Mouse (Mus musculus) inflammation-experienced regulatory T-cells, adult 6 months (primary cell): ENCODE measurements around the gene Gm12216. TPM values are rescaled to one million over a fixed set of nuclear protein-coding genes. Genes with fewer than 3 reads are reported as not detected.

Source experiments
- ATAC-seq: one replicate; pipeline ENCODE4 v1.8.0; 2017
- polyA plus RNA-seq, 3 experiments: library from polyadenylated mRNA; unstranded; fragments of 100-300 nt; shearing (Covaris generic); gene quantifications; one replicate each; pipeline ENCODE4 v1.2.1; 2017

Gene Gm12216
- polyA plus RNA-seq, 3 experiments from 2014 or later = 19.8 to 38.0 (median 32.6) TPM

- ATAC-seq = peak; percentile 95
These were observed 64.1 kb downstream of the Gm12216 start for GRCm38 (mm10) chr11:53794671-53795557.

GRCm38 (mm10) chr11:53794015-53794414 is 65.0 kb downstream of the Gm12216 start:
- ATAC-seq = no peak

DNA sequence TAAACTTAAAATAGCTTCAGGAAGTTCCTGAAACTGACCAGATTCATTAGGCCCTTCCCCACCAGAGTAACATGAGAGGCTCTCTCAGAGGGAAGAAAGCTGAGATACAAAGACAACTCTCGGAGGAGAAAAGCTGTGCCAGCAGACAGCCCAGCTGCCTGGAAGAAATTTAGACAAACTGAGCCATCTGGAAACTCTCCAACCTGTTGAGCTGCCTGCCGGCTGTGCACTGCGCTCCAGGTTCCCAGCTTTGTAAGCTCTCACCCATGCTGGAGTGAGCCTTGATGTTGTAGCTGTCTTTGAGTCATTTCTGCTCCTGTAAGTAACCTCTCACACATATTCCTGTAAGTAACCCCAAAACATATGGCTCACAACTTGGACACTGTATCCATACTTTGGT is 66.1 kb downstream of the Gm12216 start:
- no peak for ATAC-seq

DNA sequence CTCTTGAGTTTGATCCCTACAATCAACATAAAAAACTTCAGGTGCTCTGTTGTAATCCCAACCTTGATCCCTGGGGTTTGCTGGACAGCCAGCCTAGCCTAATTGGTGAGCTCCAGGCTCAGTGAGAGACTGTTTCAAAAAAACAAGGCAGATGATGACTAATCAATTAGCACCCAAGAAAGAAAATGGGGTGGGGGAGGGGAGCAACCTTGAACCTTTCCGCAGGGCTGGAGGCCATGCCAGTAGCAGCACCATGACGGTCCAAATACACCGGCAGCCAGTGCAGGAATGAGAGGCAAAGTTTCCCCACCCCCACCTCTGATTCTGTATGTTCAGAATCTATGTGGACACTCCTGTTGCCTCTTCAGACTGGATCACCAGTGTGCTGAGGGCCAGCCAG is 69.8 kb downstream of the Gm12216 start:
- no peak for ATAC-seq

DNA sequence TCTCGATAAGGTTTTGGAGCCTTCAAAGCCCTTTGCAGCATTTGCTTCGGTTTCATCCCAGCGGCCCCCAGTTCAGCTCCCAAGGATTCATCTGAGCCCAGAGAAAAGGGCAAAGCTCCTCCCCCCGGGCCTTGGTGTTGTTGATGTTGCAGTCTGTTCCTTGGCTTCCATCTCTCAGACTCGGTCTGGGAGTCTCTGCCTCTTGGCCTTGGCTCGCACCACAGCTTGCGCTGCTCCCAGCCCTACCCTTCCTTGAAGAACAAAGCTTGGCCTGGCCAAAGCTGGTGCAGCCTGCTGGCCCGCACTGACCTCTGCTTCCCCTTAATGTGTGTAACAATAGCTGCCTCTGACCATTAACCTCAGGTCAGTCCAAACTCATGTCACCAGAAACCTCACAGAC is 70.9 kb downstream of the Gm12216 start:
- ATAC-seq = no peak

DNA sequence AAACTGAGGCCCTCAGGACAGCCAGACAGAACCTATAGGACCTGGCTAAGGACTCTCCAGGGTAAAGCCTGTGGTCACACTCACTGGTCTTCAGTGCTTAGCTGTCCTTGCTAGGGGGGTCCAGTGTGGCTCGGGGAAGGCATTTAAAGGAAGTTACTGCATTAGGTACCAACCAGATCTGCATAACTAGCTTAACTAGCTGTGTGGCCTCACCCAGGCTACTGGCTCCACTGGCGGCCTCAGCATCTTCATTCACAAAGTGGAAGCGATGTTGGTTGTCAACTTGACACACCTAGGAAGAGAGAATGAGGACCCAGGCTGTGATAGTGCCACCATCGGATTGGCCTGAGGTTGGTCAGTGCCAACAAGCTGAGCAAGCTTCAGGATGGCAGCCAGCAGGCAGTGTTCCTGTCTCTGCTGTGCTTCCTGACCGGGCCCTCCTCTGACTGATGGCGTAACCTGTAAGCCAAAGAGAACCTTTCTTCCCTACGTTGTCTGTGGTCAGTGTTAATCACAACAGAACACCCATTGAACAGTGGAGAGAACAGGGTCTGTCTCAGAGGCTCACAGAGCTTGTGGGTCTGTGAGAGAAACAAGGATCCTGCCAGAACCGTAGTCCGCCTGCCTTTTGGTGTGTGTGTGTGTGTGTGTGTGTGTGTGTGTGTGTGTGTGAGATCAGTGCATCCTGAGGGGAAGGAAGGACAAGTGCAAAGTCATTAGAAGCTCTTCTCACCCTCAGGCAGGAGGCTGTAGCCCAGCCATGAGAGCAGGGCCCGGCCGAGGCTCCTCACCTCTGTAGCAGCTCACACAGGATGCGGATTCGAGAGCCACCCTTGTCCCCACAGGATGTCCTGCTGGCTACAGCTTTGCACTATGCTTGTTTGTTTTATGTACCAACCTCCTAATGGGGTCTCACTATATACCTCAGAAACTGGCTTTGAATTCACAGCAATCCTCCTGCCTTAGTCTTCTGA is 72.7 kb downstream of the Gm12216 start:
- peak; percentile 54 for ATAC-seq

- ATAC-seq = peak; percentile 66
These were observed 73.6 kb downstream of the Gm12216 start for GRCm38 (mm10) chr11:53785311-53785936.

DNA sequence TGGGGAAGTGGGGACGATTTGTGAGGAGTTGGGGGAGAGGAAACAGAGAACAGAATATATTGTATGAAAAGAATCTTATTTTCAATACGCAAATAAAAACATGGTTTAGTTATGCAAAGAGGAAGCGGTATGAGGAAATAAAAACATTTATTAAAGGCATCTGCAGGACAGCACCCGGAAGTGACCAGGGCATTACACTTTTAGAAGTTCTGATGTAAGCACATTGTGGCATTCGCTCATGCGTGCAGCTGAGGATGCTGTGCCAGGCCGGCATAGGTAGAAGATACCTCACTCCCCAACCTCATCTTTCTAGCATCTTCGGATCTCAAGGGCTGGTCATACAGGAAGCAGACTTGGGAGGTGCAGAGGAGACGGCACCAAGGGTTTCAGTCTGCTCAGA is 75.8 kb downstream of the Gm12216 start:
- ATAC-seq = no peak

DNA sequence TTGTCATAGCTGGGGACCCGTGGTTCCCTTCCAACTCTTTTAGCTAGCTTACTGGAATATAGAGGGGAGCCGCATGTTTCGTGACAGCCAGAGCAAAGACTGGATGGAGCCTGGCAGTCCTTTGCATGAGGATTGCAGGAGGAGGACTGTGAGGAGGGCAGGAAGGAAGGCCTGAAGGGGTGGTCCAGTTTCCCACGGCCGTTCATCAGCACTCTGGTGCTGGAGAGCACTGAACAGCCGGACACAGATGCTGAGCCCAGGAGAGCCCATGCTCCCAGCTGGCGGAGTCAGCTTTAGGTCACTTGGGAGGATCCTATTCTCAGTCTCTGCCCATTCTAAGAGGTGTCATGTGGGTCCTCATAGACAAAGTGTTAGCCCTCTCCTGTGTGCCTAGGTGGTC is 77.1 kb downstream of the Gm12216 start:
- no peak for ATAC-seq

- ATAC-seq = no peak
These were observed 77.8 kb downstream of the Gm12216 start for GRCm38 (mm10) chr11:53781201-53781775.

DNA sequence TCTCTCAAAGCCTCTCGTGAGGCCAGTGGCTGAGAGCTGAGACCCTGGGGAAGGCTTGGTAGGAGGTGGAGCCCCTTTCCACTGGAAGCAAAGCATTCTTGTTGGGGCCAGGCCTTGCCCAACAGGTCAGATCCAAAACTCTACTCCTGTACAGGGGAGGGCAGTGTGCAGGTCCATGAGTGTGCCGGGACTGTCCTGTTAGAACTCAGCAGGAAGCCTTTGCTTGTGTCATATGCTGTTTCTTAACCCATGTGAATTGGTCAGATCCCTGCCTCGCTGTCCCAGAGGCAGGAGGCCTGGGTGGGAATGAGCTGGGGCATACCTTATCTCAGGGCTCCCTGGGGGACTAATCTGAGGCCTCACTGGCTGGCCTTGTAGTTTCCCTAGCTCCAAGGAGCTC is 78.8 kb downstream of the Gm12216 start:
- ATAC-seq = no peak

DNA sequence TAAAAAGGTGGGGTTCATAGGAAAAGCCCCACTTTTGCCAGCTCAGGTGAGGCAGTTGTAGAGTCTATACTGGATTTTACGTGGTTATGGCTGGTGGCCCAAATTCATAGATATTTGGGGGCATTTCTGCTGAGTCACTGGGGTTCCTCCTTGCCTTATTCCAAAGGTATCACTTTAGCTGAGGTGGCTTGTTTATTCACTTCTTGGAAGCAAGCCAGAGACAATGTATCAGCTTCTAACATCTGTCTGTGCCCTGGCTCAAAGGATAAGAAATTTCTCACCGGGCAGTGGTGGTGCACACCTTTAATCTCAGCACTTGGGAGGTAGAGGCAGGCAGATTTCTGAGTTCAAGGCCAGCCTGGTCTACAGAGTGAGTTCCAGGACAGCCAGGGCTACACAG is 79.2 kb downstream of the Gm12216 start:
- no peak for ATAC-seq

DNA sequence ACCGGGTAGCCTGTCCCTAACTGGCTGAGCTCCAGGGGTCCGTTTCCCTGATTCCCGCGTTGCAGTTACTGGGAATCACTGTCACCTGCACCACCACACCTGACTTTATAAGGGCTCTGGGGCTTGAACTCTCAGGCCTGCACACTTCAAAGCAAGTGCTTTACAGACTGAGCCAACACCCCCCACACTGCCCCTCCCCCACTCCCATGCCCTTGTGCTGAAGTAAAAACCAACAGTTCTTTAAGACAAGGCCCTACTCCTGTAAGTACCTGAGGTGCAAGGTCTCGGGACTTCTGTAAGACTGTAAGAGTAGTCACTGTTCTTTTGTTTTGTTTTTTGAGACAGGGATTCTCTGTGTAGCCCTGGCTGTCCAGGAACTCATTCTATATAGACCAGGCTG is 80.6 kb downstream of the Gm12216 start:
- no peak for ATAC-seq

DNA sequence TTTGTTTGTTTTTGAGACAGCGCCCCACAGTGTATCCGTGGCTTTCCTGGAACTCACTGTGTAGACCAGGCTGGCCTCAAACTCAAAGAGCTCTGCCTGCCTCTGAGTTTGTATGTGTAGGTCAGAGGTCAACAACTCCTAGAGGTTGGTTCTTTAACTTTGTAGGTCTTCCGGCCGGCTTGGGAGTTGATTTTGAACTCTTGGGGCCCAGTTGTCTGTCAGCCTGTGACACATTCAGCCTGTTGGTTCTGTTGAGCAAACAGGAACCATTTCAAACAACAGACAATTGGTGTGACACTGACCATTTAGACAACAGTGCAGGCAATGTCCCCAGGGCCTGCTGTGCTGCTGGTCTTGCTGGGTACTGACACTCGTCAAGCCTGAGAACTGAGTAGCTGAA is 81.3 kb downstream of the Gm12216 start:
- no peak for ATAC-seq

DNA sequence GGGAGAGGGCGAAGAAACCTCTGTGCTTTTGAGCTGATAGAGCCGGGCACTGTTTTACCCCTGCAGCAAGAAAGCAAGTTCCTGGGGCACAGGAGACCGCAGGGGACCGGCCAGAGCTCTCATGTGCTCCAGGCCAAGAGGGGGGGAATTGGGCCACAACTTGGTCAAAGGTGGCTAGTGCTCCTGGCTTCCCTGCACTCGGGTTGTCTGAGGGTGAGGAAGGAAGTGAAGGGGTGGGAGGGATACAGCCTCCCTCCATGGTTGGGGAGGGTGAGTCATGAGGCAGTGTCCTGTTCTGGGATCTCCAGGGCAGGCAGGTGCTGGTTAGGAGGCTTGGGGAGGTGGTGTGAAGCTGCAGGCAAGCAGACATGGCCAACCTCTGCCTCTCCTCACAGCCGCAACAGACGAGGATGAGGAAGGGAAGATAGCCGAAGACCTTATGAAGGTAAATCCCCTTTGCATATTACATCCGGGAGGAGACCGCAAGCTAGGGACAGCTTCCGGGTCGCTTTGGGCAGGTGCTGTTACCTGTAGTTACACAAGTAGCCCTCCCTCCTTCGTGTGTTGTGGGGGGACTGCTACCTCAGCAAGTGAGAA is 84.3 kb downstream of the Gm12216 start:
- peak; percentile 5 for ATAC-seq

DNA sequence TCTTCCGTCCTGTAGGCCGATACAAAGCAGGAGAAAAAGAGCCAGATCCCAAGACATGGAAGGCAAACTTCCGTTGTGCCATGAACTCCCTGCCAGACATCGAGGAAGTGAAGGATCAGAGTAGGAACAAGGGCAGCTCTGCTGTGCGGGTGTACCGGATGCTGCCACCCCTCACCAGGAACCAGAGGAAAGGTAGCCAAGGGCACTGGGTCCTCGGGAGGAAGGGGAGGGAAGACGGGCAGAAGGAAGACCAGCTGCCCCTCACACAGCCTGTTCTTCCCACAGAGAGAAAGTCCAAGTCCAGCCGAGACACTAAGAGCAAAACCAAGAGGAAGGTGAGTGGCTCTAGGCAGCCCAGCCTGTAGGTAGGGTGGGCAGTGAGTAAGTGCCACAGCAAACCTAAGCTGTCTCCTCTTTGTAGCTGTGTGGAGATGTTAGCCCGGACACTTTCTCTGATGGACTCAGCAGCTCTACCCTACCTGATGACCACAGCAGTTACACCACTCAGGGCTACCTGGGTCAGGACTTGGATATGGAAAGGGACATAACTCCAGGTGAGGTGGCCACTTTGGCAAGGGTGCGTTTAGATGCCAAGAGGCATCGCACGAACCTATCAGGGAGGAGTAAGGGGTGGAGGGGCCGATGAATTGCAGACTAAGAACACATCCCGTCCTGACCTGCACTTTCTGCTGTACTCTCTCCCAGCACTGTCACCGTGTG is 85.3 kb downstream of the Gm12216 start:
- ATAC-seq = no peak

DNA sequence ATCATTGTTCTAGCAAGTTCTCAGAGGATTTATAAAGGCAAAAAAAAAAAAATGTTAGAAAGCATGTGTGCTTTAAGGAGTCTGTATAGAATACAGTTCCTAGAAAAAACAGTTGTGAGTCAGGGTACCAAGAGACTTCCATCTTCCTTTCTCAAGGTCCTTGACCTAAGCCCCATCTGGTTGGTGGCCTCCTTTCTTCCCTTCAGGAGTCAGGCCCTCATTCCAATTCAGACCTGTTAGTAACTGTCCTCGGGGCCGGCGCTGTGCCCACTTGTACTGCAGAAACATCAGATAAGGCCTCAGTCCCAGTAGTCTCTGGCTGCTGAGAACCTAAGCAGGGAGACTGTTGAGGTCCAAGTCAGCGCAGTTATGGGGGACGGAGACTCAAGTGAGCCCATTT is 86.0 kb downstream of the Gm12216 start, which contains the start of gene Gm17334:
Gm17334 (minus strand) TSS at position 101 of the 400 bp plus-strand sequence.
- ATAC-seq = no peak

GRCm38 (mm10) chr11:53772536-53772935 is 86.5 kb downstream of the Gm12216 start:
- ATAC-seq = no peak

GRCm38 (mm10) chr11:53771001-53771744 is 87.9 kb downstream of the Gm12216 start:
- no peak for ATAC-seq

DNA sequence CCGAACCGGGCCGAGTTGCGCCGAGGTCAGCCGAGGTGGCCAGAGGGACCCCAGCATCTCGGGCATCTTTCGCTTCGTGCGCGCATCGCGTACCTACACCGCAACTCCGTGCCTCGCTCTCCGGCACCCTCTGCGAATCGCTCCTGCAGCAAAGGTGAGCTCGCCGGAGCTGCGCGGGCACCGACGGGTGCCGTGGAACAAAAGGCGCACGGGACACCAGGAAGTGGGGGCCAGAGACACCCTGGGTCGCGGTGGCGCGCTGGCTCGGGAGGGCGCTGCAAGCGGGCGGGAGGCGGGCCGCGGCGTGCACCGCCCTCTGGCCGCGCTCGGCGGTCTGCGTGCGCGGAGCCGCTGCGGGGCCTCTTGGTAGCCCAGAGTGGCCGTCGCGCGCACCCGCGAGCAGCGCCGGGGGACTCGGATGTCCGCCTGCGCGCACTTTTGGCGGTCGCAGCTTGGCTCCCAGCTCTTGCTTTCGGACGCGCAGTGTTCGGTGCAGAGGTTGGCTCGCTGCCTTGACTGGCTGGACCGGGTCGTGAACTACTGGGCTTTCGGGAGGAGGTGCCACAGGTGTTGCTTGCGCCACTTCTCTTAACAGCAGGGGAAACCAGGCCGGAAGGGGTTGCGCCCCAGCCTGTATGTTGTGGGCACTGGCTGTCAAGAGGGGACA is 88.8 kb downstream of the Gm12216 start:
- peak; percentile 35 for ATAC-seq
